Mouse (Mus musculus): ENCODE measurements at regions not wholly inside any gene's neighbourhood (a gene's known extent, or its start where the extent isn't known, plus 50 kb on each side); places are given as distances from the start of the nearest gene placed in this dataset.

DNA sequence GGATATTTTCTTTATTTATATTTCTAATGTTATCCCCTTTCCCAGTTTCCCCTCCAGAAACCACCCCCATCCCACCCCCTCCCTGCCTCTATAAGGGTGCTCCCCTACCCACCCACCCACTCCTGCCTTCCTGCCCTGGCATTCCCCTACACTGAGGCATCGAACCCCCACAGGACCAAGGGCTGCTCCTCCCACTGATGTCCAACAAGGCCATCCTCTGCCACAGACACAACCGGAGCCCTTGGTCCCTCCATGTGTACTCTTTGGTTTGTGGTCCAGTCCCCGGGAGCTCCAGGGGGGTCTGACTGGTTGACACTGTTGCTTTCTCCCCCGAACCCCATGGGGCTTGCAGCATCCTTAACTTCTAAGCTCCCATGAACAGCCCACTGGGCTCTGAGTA, 688.4 kb downstream of the Basp1 start:
- H3K27me3 ChIP-seq (ENCODE audit: control insufficient read depth, insufficient read depth, low read length): no peaks in the 10 kb centered on the region
- H3K27ac ChIP-seq (ENCODE audit: insufficient read depth, low read length): no peak overlapping the region
- TF ChIP-seq POLR2A (IDR thresholded peaks at IDR 0.05; ENCODE audit: borderline replicate concordance, insufficient read depth, low read length) (no peak), CTCF (IDR thresholded peaks at IDR 0.05; ENCODE audit: borderline replicate concordance, insufficient read depth, low read depth, low read length) (no peak)
- H3K4me3 ChIP-seq (replicated peaks; ENCODE audit: insufficient read depth, low read depth, low read length): no peak overlapping the region
- 85% methylated on average over 4 of the region's 4 CpGs for WGBS
- no peaks in the 10 kb centered on the region for H3K4me1 ChIP-seq (ENCODE audit: control insufficient read depth, insufficient read depth, low read length)
- no peak for DNase-seq

DNA sequence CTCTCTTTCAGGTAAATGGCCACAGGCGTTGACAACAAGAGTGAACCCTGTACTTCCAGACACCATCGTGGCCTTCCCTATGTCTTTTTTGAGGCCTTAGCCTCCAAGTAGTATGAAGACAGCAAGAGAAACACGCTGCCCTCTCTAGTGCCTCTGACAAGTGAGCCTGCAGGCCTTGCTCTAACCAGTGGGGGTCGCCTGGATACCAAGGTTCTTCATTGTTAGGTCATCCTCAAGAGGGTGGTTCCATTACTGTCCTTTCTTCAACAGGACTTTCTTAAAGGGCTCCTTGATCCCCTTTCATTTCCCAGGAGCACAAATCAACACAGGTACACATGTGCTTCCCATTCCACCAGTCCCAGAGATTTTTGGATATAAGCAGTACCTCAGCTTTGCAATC, 688.9 kb downstream of the Basp1 start:
- Histone ChIP-seq H3K4me3 (replicated peaks; ENCODE audit: insufficient read depth, low read depth, low read length) (no peak overlapping the region), H3K27ac (ENCODE audit: insufficient read depth, low read length) (no peak overlapping the region), H3K27me3 (ENCODE audit: control insufficient read depth, insufficient read depth, low read length) (no peaks in the 10 kb centered on the region), H3K4me1 (ENCODE audit: control insufficient read depth, insufficient read depth, low read length) (no peaks in the 10 kb centered on the region)
- 37% methylated on average over 4 of the region's 4 CpGs for WGBS
- peak; percentile 8 to 20 for DNase-seq
- peak; percentile 46; the same call in 1 of the 2 replicates for TF ChIP-seq CTCF (IDR thresholded peaks at IDR 0.05; ENCODE audit: borderline replicate concordance, insufficient read depth, low read depth, low read length)
- TF ChIP-seq POLR2A (IDR thresholded peaks at IDR 0.05; ENCODE audit: borderline replicate concordance, insufficient read depth, low read length): no peak

DNA sequence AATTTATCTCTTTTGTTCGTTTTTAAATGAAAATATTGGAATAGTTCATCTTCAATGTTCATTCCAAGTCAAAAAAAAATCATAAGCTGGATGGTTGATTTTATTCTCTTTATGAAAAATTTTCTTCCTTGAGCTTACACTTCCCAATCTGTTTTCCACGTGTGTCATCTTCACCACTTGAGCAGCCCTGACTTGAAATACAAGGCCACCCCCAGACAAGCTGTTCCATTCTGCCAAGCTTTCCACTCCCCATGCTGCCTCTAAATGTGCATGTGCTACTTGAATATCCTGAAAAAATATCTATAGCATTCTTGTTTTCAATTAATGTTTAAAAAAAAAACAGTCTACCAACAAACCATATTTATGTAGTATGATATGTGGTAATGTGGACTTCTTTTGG, 693.2 kb downstream of the Basp1 start:
- Histone ChIP-seq H3K4me3 (replicated peaks; ENCODE audit: insufficient read depth, low read depth, low read length) (no peak overlapping the region), H3K4me1 (ENCODE audit: control insufficient read depth, insufficient read depth, low read length) (no peaks in the 10 kb centered on the region), H3K27ac (ENCODE audit: insufficient read depth, low read length) (no peak overlapping the region), H3K27me3 (ENCODE audit: control insufficient read depth, insufficient read depth, low read length) (no peaks in the 10 kb centered on the region)
- TF ChIP-seq CTCF (IDR thresholded peaks at IDR 0.05; ENCODE audit: borderline replicate concordance, insufficient read depth, low read depth, low read length) (no peak), POLR2A (IDR thresholded peaks at IDR 0.05; ENCODE audit: borderline replicate concordance, insufficient read depth, low read length) (no peak)
- WGBS: 49% methylated on average over 2 of the region's 2 CpGs
- DNase-seq: no peak

DNA sequence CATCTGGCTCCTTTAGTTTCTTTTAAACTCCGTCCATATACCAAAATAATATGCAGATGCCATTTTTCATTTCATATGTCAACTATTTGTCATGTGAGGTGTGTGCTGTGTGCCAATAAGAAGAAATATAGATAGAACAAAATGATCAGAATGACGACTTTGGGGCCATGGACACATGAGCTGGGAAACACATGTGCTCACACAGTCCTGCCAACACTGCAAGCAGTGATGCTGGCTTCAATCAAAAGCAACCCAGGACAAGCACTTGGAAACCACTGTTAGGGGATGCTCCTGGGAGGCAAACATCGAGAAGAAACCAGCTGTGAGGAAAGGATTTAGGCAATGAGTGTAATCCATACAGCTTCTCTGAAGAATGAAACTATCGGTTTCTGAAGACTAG, 731.4 kb downstream of the Basp1 start:
- no peaks in the 10 kb centered on the region for H3K4me1 ChIP-seq (ENCODE audit: control insufficient read depth, insufficient read depth, low read length)
- WGBS: 64% methylated on average over 4 of the region's 4 CpGs
- TF ChIP-seq CTCF (IDR thresholded peaks at IDR 0.05; ENCODE audit: borderline replicate concordance, insufficient read depth, low read depth, low read length) (no peak), POLR2A (IDR thresholded peaks at IDR 0.05; ENCODE audit: borderline replicate concordance, insufficient read depth, low read length) (no peak)
- DNase-seq: no peak
- H3K4me3 ChIP-seq (replicated peaks; ENCODE audit: insufficient read depth, low read depth, low read length): no peak overlapping the region
- no peaks in the 10 kb centered on the region for H3K27me3 ChIP-seq (ENCODE audit: control insufficient read depth, insufficient read depth, low read length)
- H3K27ac ChIP-seq (ENCODE audit: insufficient read depth, low read length): no peak overlapping the region

DNA sequence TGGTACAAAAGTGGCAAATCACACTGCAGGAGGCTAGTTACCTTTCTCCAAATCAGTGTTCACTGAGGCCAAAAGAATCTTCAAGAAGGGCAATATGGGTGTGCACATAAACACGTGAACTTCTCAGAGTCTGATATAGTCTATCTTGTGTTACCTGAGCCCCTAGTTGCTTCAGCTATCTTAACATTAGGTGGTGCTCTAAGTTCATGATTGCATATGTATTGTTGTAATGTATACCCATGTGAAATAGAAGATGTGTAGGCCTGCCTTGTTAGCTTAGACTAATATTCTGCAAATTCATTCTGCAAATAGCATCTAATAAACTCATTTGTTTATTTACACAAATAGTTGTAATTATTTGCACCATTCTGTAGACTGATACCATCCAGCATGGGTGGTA, 764.6 kb downstream of the Basp1 start:
- WGBS: 67% methylated on average over 1 of the region's 1 CpGs
- DNase-seq: no peak
- Histone ChIP-seq H3K27ac (ENCODE audit: insufficient read depth, low read length) (no peak overlapping the region), H3K4me1 (ENCODE audit: control insufficient read depth, insufficient read depth, low read length) (no peaks in the 10 kb centered on the region), H3K4me3 (replicated peaks; ENCODE audit: insufficient read depth, low read depth, low read length) (no peak overlapping the region), H3K27me3 (ENCODE audit: control insufficient read depth, insufficient read depth, low read length) (no peaks in the 10 kb centered on the region)
- no peak for TF ChIP-seq CTCF (IDR thresholded peaks at IDR 0.05; ENCODE audit: borderline replicate concordance, insufficient read depth, low read depth, low read length)
- TF ChIP-seq POLR2A (IDR thresholded peaks at IDR 0.05; ENCODE audit: borderline replicate concordance, insufficient read depth, low read length): no peak

DNA sequence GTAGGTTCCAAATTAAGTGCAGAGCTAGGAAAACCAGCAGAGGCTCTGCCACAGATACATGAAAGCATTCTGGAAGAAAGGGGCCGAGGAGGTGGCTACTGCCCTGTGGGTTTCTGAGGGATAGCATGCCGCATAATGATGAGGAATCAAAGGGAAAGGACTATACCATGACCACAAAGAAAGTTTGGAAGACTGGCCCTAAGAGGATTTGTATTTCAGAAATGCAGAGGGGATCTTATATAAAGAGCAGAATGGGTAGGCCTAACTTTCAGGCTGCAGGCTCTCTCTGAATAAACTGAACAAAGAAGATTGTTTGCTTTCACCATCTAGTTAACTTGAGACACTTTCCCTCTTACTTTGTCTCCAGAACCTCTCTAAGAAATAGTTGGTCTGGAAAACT, 777.9 kb downstream of the Basp1 start:
- no peak for DNase-seq
- 63% methylated on average over 2 of the region's 2 CpGs for WGBS
- no peak overlapping the region for H3K27ac ChIP-seq (ENCODE audit: insufficient read depth, low read length)
- H3K4me1 ChIP-seq (ENCODE audit: control insufficient read depth, insufficient read depth, low read length): no peaks in the 10 kb centered on the region
- H3K4me3 ChIP-seq (replicated peaks; ENCODE audit: insufficient read depth, low read depth, low read length): no peak overlapping the region
- no peaks in the 10 kb centered on the region for H3K27me3 ChIP-seq (ENCODE audit: control insufficient read depth, insufficient read depth, low read length)
- TF ChIP-seq POLR2A (IDR thresholded peaks at IDR 0.05; ENCODE audit: borderline replicate concordance, insufficient read depth, low read length) (no peak), CTCF (IDR thresholded peaks at IDR 0.05; ENCODE audit: borderline replicate concordance, insufficient read depth, low read depth, low read length) (no peak)

DNA sequence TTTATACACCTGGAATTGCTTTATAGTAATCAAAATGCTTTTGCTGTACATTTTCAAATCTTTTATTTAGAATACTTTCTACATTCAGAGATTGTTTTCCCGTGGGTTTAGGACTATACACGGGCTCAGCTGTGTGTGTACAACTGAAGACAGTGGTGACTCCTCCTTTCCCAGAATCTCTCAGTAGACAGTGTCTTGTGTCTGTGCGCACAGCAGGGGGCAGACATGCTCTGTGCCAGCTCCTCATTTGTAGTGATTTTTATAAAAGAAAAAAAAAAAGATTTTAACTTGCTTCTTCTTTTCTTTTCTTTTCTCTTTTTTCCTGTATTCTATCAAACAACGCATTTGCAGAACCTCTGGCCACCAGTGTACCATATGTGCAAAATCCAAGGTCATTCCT, 817.3 kb downstream of the Basp1 start:
- WGBS: 35% methylated on average over 4 of the region's 4 CpGs
- Histone ChIP-seq H3K4me3 (replicated peaks; ENCODE audit: insufficient read depth, low read depth, low read length) (no peak overlapping the region), H3K4me1 (ENCODE audit: control insufficient read depth, insufficient read depth, low read length) (no peaks in the 10 kb centered on the region), H3K27ac (ENCODE audit: insufficient read depth, low read length) (no peak overlapping the region), H3K27me3 (ENCODE audit: control insufficient read depth, insufficient read depth, low read length) (no peaks in the 10 kb centered on the region)
- no peak for TF ChIP-seq POLR2A (IDR thresholded peaks at IDR 0.05; ENCODE audit: borderline replicate concordance, insufficient read depth, low read length)
- peak; percentile 33; the same call in 1 of the 2 replicates for TF ChIP-seq CTCF (IDR thresholded peaks at IDR 0.05; ENCODE audit: borderline replicate concordance, insufficient read depth, low read depth, low read length)
- peak; percentile 7 to 16 for DNase-seq

DNA sequence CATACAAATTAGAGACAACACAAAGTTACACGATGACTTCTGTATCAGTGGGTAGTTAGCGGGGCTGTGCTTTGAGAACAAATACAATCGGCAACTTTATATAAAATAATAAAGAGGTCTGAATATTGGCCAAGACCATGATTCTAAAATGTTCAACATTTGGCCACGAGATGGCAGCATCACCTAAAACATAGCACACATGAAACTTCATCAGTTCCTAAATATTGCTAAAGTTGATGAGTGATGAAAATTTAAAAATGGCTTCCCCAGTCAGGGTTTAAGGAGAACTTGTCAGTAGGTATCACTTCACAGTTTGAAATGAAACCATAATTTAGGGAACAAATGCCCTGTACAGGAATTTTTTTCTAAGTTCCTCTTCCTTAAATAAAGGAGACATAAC, 824.6 kb downstream of the Basp1 start:
- TF ChIP-seq CTCF (IDR thresholded peaks at IDR 0.05; ENCODE audit: borderline replicate concordance, insufficient read depth, low read depth, low read length): peak; percentile 7; the same call in 1 of the 2 replicates
- no peak for TF ChIP-seq POLR2A (IDR thresholded peaks at IDR 0.05; ENCODE audit: borderline replicate concordance, insufficient read depth, low read length)
- Histone ChIP-seq H3K27me3 (ENCODE audit: control insufficient read depth, insufficient read depth, low read length) (no peaks in the 10 kb centered on the region), H3K27ac (ENCODE audit: insufficient read depth, low read length) (no peak overlapping the region), H3K4me3 (replicated peaks; ENCODE audit: insufficient read depth, low read depth, low read length) (no peak overlapping the region), H3K4me1 (ENCODE audit: control insufficient read depth, insufficient read depth, low read length) (no peaks in the 10 kb centered on the region)
- WGBS: 8% methylated on average over 4 of the region's 4 CpGs
- DNase-seq: peak; percentile 37 to 41
